Mouse (Mus musculus): ENCODE measurements around the gene Eral1.
A peak's percentile ranks its signal among the peaks of the same experiment; 100 is the strongest.
"Not testable (repeated sequence)": the region's sequence is repeated elsewhere in the genome, so short reads cannot be mapped to it uniquely, and the experiment has no call there.

The Eral1 gene

GRCm38 (mm10) chr11:78086925-78087479, 6.8 kb upstream of the Eral1 start:
- DNase-seq = no peak

- DNase-seq = no peak
Measured at GRCm38 (mm10) chr11:78083595-78083994, 3.4 kb upstream of the Eral1 start.

GRCm38 (mm10) chr11:78074666-78075065, 5.5 kb downstream of the Eral1 start:
- DNase-seq = no peak

- DNase-seq = no peak
Measured at GRCm38 (mm10) chr11:78074277-78074652, 5.9 kb downstream of the Eral1 start.

- no peak for DNase-seq
Measured at GRCm38 (mm10) chr11:78073577-78074276, 6.5 kb downstream of the Eral1 start.

- no peak for DNase-seq
Measured at GRCm38 (mm10) chr11:78072425-78073130, 7.6 kb downstream of the Eral1 start.

- no peak for DNase-seq
Measured at GRCm38 (mm10) chr11:78071938-78072337, 8.2 kb downstream of the Eral1 start.

- no peak for DNase-seq
Measured at GRCm38 (mm10) chr11:78069646-78070045, 10.5 kb downstream of the Eral1 start.

- no peak for DNase-seq
Measured at GRCm38 (mm10) chr11:78069130-78069529, 11.1 kb downstream of the Eral1 start.

GRCm38 (mm10) chr11:78067566-78067965, 12.6 kb downstream of the Eral1 start:
- no peak for DNase-seq

- no peak for DNase-seq
Measured at GRCm38 (mm10) chr11:78066641-78067040, 13.5 kb downstream of the Eral1 start.

GRCm38 (mm10) chr11:78065906-78066305, 14.3 kb downstream of the Eral1 start:
- no peak for DNase-seq

GRCm38 (mm10) chr11:78062563-78062962, 17.6 kb downstream of the Eral1 start:
- no peak for DNase-seq

GRCm38 (mm10) chr11:78059833-78060757, 20.1 kb downstream of the Eral1 start:
- DNase-seq = peak; percentile 77

- DNase-seq = no peak
Measured at GRCm38 (mm10) chr11:78056946-78057345, 23.2 kb downstream of the Eral1 start.

GRCm38 (mm10) chr11:78053078-78053477, 27.1 kb downstream of the Eral1 start:
- no peak for DNase-seq

GRCm38 (mm10) chr11:78048637-78049036, 31.5 kb downstream of the Eral1 start:
- not testable (repeated sequence) for DNase-seq

- DNase-seq = no peak
Measured at GRCm38 (mm10) chr11:78044758-78045251, 35.4 kb downstream of the Eral1 start.

- not testable (repeated sequence) for DNase-seq
Measured at GRCm38 (mm10) chr11:78042290-78042870, 37.8 kb downstream of the Eral1 start.

GRCm38 (mm10) chr11:78040878-78041277, 39.3 kb downstream of the Eral1 start:
- no peak for DNase-seq

GRCm38 (mm10) chr11:78037831-78038752, 42.1 kb downstream of the Eral1 start, which contains the start of gene Flot2:
Gene Flot2, plus strand, starts transcription at chr11:78037931.
- peak; percentile 83 for DNase-seq

Data from retina, postnatal 1 day (tissue).